Mouse (Mus musculus): ENCODE measurements around the gene Them5.

- TF ChIP-seq CTCF (IDR thresholded peaks at IDR 0.05; ENCODE audit: low read depth) (no peak), EP300 (optimal IDR thresholded peaks at IDR 0.05) (no peak)
Observed at GRCm38 (mm10) chr3:94368631-94369030, 26.7 kb downstream of the Them5 start.

Data from stomach, postnatal 0 days (tissue).